Mouse (Mus musculus): ENCODE measurements around the gene Chchd6. TPM values are rescaled to one million over a fixed set of nuclear protein-coding genes. Genes with fewer than 3 reads are reported as not detected.

Gene Chchd6
- total and polyA plus RNA-seq, 3 experiments = 49.5 to 74.7 TPM; not detected in 1

DNA sequence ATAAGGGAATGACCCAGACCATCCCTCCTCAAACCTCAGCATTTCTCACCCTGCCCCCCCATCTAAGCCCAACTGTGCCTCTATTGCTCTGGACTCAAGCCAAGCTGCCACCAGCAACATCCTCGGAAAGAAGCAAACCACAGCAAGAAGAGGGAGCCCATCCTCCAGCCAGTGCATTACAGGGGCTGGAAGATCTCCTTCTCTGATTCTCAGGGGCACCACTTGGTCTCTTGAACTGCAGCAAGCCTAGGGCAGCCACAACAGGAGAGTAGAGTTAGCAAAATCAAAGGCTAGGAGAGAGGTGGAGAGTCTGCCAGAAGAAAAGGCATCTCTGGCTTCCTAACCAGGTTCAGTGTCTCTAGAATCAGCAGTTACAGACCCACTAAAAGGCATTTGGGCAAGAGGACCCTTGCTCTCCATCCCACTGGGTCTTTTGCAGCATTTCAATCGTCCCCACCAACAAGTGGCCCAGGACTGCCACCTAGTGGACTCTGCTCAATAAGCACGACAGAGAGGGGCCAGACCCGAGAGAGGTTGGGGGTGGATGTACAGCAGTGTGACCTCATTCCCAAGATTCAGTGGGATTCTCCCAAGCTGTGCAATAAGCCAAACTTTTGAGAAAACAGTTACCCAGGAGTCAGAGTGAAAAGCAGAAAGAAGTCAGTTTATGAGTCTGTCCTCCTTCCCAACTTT is 42.3 kb downstream of the Chchd6 start:
- H3K27ac ChIP-seq (ENCODE audit: control insufficient read depth, low read depth, low read length) = no peak overlapping the region
- no peaks in the 10 kb centered on the region for H3K36me3 ChIP-seq (ENCODE audit: control insufficient read depth in 1 of 2, insufficient read depth in 2 of 2, low read length in 2 of 2)
- H3K79me2 ChIP-seq (ENCODE audit: control insufficient read depth, insufficient read depth, low read length, poor library complexity) = no peaks in the 10 kb centered on the region
- peak; percentile 94 for TF ChIP-seq ZC3H11A (IDR thresholded peaks at IDR 0.05; ENCODE audit: low read depth, low read length)
- peak; percentile 94 for TF ChIP-seq SMC3 (IDR thresholded peaks at IDR 0.05; ENCODE audit: low read depth, low read length)
- no peak for TF ChIP-seq RCOR1 (IDR thresholded peaks at IDR 0.05; ENCODE audit: low read depth, low read length)
- no peak for TF ChIP-seq GABPA (IDR thresholded peaks at IDR 0.05; ENCODE audit: low read depth, low read length)
- peak; percentile 95 for TF ChIP-seq RAD21 (IDR thresholded peaks at IDR 0.05; ENCODE audit: low read depth, low read length)
- TF ChIP-seq CTCF (IDR thresholded peaks at IDR 0.05 in 2 of 3, conservative IDR thresholded peaks at IDR 0.05 in 1 of 3; ENCODE audit: control insufficient read depth in 1 of 3, insufficient read depth in 1 of 3, low read depth in 2 of 3, low read length in 3 of 3, poor library complexity in 1 of 3, severe bottlenecking in 1 of 3) = peak; percentile 81 to 92 (median 90)
- TF ChIP-seq MAZ (IDR thresholded peaks at IDR 0.05; ENCODE audit: low read depth, low read length) = peak; percentile 67; the same call in 1 of the 2 replicates
- H3K4me1 ChIP-seq (ENCODE audit: control insufficient read depth in 1 of 2, insufficient read depth in 2 of 2, low read length in 2 of 2) = no peaks in the 10 kb centered on the region
- DNase-seq (ENCODE audit: low read depth, low spot score) = peak; percentile 63
- no peaks in the 10 kb centered on the region for H3K27me3 ChIP-seq (ENCODE audit: control insufficient read depth in 1 of 2, insufficient read depth in 2 of 2, low read length in 2 of 2)
- no peak overlapping the region for H3K4me3 ChIP-seq (ENCODE audit: control insufficient read depth in 1 of 2, insufficient read depth in 1 of 2, low read depth in 2 of 2, low read length in 2 of 2)
- H3K9me3 ChIP-seq (replicated peaks; ENCODE audit: insufficient read depth, low read length) = no peaks in the 10 kb centered on the region
- no peak overlapping the region for H3K9ac ChIP-seq (ENCODE audit: control insufficient read depth, low read depth, low read length, poor library complexity, severe bottlenecking)

DNA sequence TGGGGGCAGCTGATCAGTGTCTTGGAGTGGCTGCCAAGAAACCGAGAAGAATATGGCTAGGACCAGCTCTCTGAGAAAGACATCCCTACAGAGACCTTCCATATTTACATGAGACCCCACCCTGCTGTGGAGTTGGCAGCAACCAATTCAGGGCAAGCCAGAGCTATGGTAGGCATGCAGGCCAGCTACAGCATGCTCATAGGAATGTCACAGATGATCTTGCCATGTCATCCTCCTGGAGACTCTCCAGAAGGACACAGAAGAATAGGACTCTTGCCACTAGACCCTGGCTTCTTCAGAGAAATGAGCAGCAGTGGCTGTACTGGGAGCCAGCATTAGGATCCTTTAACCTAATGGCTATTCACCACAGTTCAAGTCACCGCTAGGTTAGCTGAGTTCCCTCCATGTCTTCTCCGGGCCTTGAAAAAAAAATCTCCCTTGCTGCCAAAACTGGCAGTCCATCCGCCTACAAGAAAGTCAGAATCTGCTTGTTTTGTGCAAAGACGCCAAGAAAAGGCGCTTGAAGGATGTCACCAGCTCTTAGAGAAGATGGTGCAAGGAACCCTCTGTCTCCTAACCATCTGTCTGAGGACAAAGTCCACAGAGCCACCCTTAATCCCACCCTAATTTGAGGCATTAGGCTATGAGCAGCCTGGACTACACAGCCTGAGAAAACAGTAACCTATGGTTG is 43.0 kb downstream of the Chchd6 start:
- Histone ChIP-seq H3K27ac (ENCODE audit: control insufficient read depth, low read depth, low read length) (no peak overlapping the region), H3K9me3 (replicated peaks; ENCODE audit: insufficient read depth, low read length) (no peaks in the 10 kb centered on the region), H3K36me3 (ENCODE audit: control insufficient read depth in 1 of 2, insufficient read depth in 2 of 2, low read length in 2 of 2) (no peaks in the 10 kb centered on the region), H3K27me3 (ENCODE audit: control insufficient read depth in 1 of 2, insufficient read depth in 2 of 2, low read length in 2 of 2) (no peaks in the 10 kb centered on the region), H3K9ac (ENCODE audit: control insufficient read depth, low read depth, low read length, poor library complexity, severe bottlenecking) (no peak overlapping the region), H3K4me1 (ENCODE audit: control insufficient read depth in 1 of 2, insufficient read depth in 2 of 2, low read length in 2 of 2) (no peaks in the 10 kb centered on the region), H3K79me2 (ENCODE audit: control insufficient read depth, insufficient read depth, low read length, poor library complexity) (no peaks in the 10 kb centered on the region), H3K4me3 (ENCODE audit: control insufficient read depth in 1 of 2, insufficient read depth in 1 of 2, low read depth in 2 of 2, low read length in 2 of 2) (no peak overlapping the region)
- no peak for DNase-seq (ENCODE audit: low read depth, low spot score)
- no peak for TF ChIP-seq POLR2AphosphoS5 (IDR thresholded peaks at IDR 0.05; ENCODE audit: borderline replicate concordance, low read depth, low read length)
- TF ChIP-seq CHD2 (IDR thresholded peaks at IDR 0.05; ENCODE audit: low read length) = no peak
- TF ChIP-seq USF2 (IDR thresholded peaks at IDR 0.05; ENCODE audit: borderline replicate concordance in 1 of 2, insufficient read depth in 1 of 2, low read depth in 1 of 2, low read length in 2 of 2) = no peak
- TF ChIP-seq NELFE (IDR thresholded peaks at IDR 0.05; ENCODE audit: low read depth, low read length) = no peak
- no peak for TF ChIP-seq MEF2A (IDR thresholded peaks at IDR 0.05; ENCODE audit: extremely low read depth, insufficient replicate concordance, low read depth, low read length, poor library complexity, severe bottlenecking)
- no peak for TF ChIP-seq ETS1 (IDR thresholded peaks at IDR 0.05; ENCODE audit: low read depth, low read length)
- no peak for TF ChIP-seq SMC3 (IDR thresholded peaks at IDR 0.05; ENCODE audit: low read depth, low read length)
- TF ChIP-seq GATA1 (IDR thresholded peaks at IDR 0.05; ENCODE audit: low read depth, low read length) = no peak
- no peak for TF ChIP-seq ZNF384 (IDR thresholded peaks at IDR 0.05; ENCODE audit: low read depth, low read length)
- no peak for TF ChIP-seq ZKSCAN1 (IDR thresholded peaks at IDR 0.05; ENCODE audit: low read depth, low read length)
- TF ChIP-seq POLR2AphosphoS2 (IDR thresholded peaks at IDR 0.05; ENCODE audit: low read length) = no peak
- no peak for TF ChIP-seq TCF12 (IDR thresholded peaks at IDR 0.05; ENCODE audit: low read depth, low read length)
- no peak for TF ChIP-seq RAD21 (IDR thresholded peaks at IDR 0.05; ENCODE audit: low read depth, low read length)
- TF ChIP-seq GABPA (IDR thresholded peaks at IDR 0.05; ENCODE audit: low read depth, low read length) = no peak

Data from MEL (cell line).